Mouse (Mus musculus) hindbrain, embryonic 14.5 days (tissue): ENCODE data around the gene Hspa2. TPM values are rescaled to one million over a fixed set of nuclear protein-coding genes. Genes with fewer than 3 reads are reported as not detected.

Source experiments
- ATAC-seq: fragments of 200-750 bp; cut with Nextera tagmentation; 2 replicates; pipeline ENCODE4 v1.8.0; 2017; ENCODE audit warnings: moderate number of reproducible peaks, mild to moderate bottlenecking, moderate TSS enrichment, moderate library complexity; ENCODE audit not compliant: low FRiP score
- DNase-seq: peaks from one replicate; pipeline ENCODE4 v3.0.0-alpha.2; 2015; ENCODE audit warnings: low spot score
- H3K27ac ChIP-seq: fragments of 300-500 bp; sonication (generic); 2 replicates; pipeline ENCODE4 v1.5.1; 2014; ENCODE audit warnings: mild to moderate bottlenecking, moderate library complexity
- H3K27me3 ChIP-seq: fragments of 300-500 bp; sonication (generic); 2 replicates; pipeline ENCODE4 v1.6.1; 2014; ENCODE audit warnings: mild to moderate bottlenecking, low read length, mixed read lengths; ENCODE audit not compliant: control insufficient read depth, insufficient read depth
- H3K36me3 ChIP-seq: fragments of 300-500 bp; sonication (generic); replicated peaks from 2 replicates; pipeline ENCODE4 v1.6.1; 2014; ENCODE audit not compliant: control insufficient read depth, insufficient read depth
- H3K4me1 ChIP-seq: fragments of 300-500 bp; sonication (generic); replicated peaks from 2 replicates; pipeline ENCODE4 v1.6.1; 2014; ENCODE audit warnings: antibody characterized with exemption, low read length, mixed read lengths; ENCODE audit not compliant: control insufficient read depth, insufficient read depth
- H3K4me2 ChIP-seq: fragments of 300-500 bp; sonication (generic); replicated peaks from 2 replicates; pipeline ENCODE4 v1.6.1; 2014; ENCODE audit warnings: mild to moderate bottlenecking, moderate library complexity
- H3K4me3 ChIP-seq: fragments of 300-500 bp; sonication (generic); replicated peaks from 2 replicates; pipeline ENCODE4 v1.5.1; 2014; ENCODE audit warnings: mild to moderate bottlenecking, low read length
- H3K9ac ChIP-seq: fragments of 300-500 bp; sonication (generic); 2 replicates; pipeline ENCODE4 v1.6.1; 2014
- H3K9me3 ChIP-seq: fragments of 300-500 bp; sonication (generic); 2 replicates; pipeline ENCODE4 v1.6.1; 2016; ENCODE audit warnings: low read length; ENCODE audit not compliant: control insufficient read depth
- WGBS: fragments of 180-500 bp; shearing (Covaris S2); extraction: QIAGEN DNeasy Blood & Tissue Kit; methylation state at CpG from one replicate; pipeline ENCODE4 v1.1.7; 2014; 5-methylcytosine and 5-hydroxymethylcytosine counted together
- polyA plus RNA-seq: library from polyadenylated mRNA; unstranded; fragments of >200 nt; fragmentation: Nextera tagmentation; extraction: Ambion mirVana; gene quantifications from 2 replicates; pipeline ENCODE4 v1.2.1, GENCODE M21; 2014

Hspa2 gene
- polyA plus RNA-seq, 1 experiment from 2014 or later, result 6.4 TPM

GRCm38 (mm10) chr12:76417433-76417854, 13.5 kb downstream of the Hspa2 start, which contains the start of gene Ppp1r36:
TSS of gene Ppp1r36 (plus strand) at chr12:76417538.
- no peaks in the 10 kb centered on the region for H3K36me3 ChIP-seq
- no peak for ATAC-seq
- H3K4me3 ChIP-seq, result peak within 1 kb of the TSS; percentile 31
- H3K9me3 ChIP-seq, result 0 out of 2 replicates have a peak, but pooled peaks cover 4% of the 10 kb centered on the region
- under 1% methylated on average over 37 of the region's 37 CpGs for WGBS
- no peaks in the 10 kb centered on the region for H3K4me1 ChIP-seq
- H3K4me2 ChIP-seq, result peak within 1 kb of the TSS; percentile 57
- H3K27me3 ChIP-seq, result peaks cover 20% of the 10 kb centered on the region; the same call in 1 of the 2 replicates
- no peak for DNase-seq
- no peak within 1 kb of the TSS for H3K9ac ChIP-seq
- H3K27ac ChIP-seq, result no peak within 1 kb of the TSS

DNA sequence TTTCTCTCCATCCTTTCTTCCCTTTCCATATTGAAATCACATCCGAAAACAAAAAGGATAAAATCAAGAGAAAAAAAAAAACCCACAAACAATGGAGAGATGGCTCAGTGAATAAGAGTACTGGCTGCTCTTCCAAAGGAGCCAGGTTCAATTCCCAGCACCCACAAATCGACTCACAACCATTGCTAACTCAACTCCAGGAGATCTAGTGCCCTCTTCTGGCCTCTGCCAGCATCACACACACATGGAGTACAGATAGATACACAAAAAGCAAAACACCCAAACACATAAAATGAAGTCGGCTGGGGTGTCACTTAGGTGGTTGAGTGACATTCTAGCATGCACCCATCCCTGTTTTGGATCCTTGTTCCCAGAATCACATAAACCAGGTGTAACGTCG, 14.4 kb downstream of the Hspa2 start:
- no peak overlapping the region for H3K4me2 ChIP-seq
- H3K4me3 ChIP-seq, result no peak overlapping the region
- H3K27ac ChIP-seq, result no peak overlapping the region
- ATAC-seq, result no peak
- no peaks in the 10 kb centered on the region for H3K4me1 ChIP-seq
- H3K27me3 ChIP-seq, result peaks cover 20% of the 10 kb centered on the region; the same call in 1 of the 2 replicates
- 0 out of 2 replicates have a peak, but pooled peaks cover 4% of the 10 kb centered on the region for H3K9me3 ChIP-seq
- no peaks in the 10 kb centered on the region for H3K36me3 ChIP-seq
- DNase-seq, result no peak
- no peak overlapping the region for H3K9ac ChIP-seq
- 93% methylated on average over 5 of the region's 5 CpGs for WGBS

GRCm38 (mm10) chr12:76425256-76425655, 21.3 kb downstream of the Hspa2 start:
- H3K9me3 ChIP-seq, result no peaks in the 10 kb centered on the region
- H3K9ac ChIP-seq, result no peak overlapping the region
- no peak overlapping the region for H3K27ac ChIP-seq
- 94% methylated on average over 3 of the region's 3 CpGs for WGBS
- no peak overlapping the region for H3K4me2 ChIP-seq
- H3K36me3 ChIP-seq, result no peaks in the 10 kb centered on the region
- no peaks in the 10 kb centered on the region for H3K27me3 ChIP-seq
- ATAC-seq, result no peak
- H3K4me3 ChIP-seq, result no peak overlapping the region
- DNase-seq, result no peak
- H3K4me1 ChIP-seq, result no peaks in the 10 kb centered on the region

DNA sequence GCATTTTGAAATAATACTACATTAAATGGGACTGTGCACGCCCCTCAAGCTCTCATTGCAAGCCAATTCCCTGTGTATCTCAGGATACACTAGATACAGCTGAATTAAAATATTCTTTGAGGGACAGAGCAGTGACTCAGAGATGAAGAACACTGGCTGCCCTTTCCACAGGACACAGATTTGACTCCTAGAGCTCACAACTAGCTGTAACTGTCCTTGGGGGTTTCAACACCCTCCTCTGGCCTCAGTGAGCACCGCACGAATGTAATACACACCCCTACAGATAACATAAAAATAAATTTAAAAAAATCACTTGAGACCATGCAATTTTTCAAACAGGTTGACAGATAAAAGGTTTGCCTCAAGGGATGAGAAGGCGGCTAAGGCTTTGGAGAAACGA, 23.6 kb downstream of the Hspa2 start:
- H3K36me3 ChIP-seq, result no peaks in the 10 kb centered on the region
- H3K4me3 ChIP-seq, result no peak overlapping the region
- H3K9ac ChIP-seq, result no peak overlapping the region
- H3K27me3 ChIP-seq, result no peaks in the 10 kb centered on the region
- no peaks in the 10 kb centered on the region for H3K9me3 ChIP-seq
- no peak overlapping the region for H3K27ac ChIP-seq
- WGBS, result 64% methylated on average over 5 of the region's 5 CpGs
- H3K4me1 ChIP-seq, result no peaks in the 10 kb centered on the region
- ATAC-seq (no peak), DNase-seq (no peak)
- no peak overlapping the region for H3K4me2 ChIP-seq

GRCm38 (mm10) chr12:76430879-76431406, 27.0 kb downstream of the Hspa2 start:
- H3K27me3 ChIP-seq, result 0 out of 2 replicates have a peak, but pooled peaks cover 11% of the 10 kb centered on the region
- no peaks in the 10 kb centered on the region for H3K9me3 ChIP-seq
- no peaks in the 10 kb centered on the region; the same call in 1 of the 2 replicates for H3K4me1 ChIP-seq
- no peak for ATAC-seq
- no peak for DNase-seq
- H3K36me3 ChIP-seq, result no peaks in the 10 kb centered on the region
- H3K27ac ChIP-seq, result no peak overlapping the region
- H3K4me2 ChIP-seq, result no peak overlapping the region
- WGBS, result 62% methylated on average over 5 of the region's 5 CpGs
- no peak overlapping the region for H3K4me3 ChIP-seq
- no peak overlapping the region for H3K9ac ChIP-seq

DNA sequence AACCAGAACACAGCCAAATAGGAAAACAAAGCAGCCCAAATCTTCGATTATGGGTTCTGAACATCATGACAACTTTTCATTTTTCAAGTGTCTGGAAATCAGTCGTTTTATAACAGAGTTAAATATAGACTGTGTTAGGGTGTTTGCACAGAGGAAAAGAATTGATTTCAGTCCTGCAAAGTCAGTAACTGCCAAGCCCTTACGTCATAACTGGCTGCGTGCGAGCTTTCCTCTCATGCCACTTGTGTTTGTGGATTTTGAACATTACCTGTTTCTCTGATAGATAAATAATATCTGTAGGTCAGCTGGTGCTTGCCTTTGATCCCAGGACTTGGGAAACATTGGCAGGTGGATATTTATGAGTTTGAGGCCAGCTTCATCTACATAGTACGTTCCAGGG, 27.5 kb downstream of the Hspa2 start:
- no peak overlapping the region for H3K4me3 ChIP-seq
- no peak overlapping the region for H3K9ac ChIP-seq
- no peaks in the 10 kb centered on the region for H3K9me3 ChIP-seq
- H3K4me2 ChIP-seq, result no peak overlapping the region
- no peaks in the 10 kb centered on the region for H3K36me3 ChIP-seq
- no peaks in the 10 kb centered on the region; the same call in 1 of the 2 replicates for H3K4me1 ChIP-seq
- WGBS, result 89% methylated on average over 6 of the region's 6 CpGs
- H3K27ac ChIP-seq, result no peak overlapping the region
- no peak for DNase-seq
- H3K27me3 ChIP-seq, result 0 out of 2 replicates have a peak, but pooled peaks cover 11% of the 10 kb centered on the region
- no peak for ATAC-seq

DNA sequence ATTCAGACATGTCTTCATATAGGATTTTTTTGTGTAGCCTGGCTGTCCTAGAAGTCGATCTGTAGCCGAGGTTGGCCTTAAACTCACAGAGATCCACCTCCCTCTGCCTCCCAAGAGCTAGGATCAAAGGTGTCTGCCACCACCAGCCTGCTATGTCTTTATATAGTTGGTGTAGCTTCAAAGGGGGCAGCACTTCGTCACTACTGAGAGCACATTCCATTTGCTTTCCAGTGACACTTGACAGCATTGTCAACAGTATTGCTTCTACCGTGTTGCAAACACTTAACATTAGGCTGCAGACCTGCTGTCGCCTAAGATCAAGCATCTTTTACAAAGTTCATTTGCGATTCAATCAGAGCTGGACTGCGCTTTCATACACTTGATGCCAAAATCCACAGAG, 30.1 kb downstream of the Hspa2 start:
- H3K9ac ChIP-seq, result no peak overlapping the region
- H3K4me2 ChIP-seq, result no peak overlapping the region
- no peaks in the 10 kb centered on the region; the same call in 1 of the 2 replicates for H3K4me1 ChIP-seq
- WGBS, result 39% methylated on average over 7 of the region's 7 CpGs
- ATAC-seq (no peak), DNase-seq (no peak)
- no peak overlapping the region for H3K4me3 ChIP-seq
- no peaks in the 10 kb centered on the region for H3K9me3 ChIP-seq
- 0 out of 2 replicates have a peak, but pooled peaks cover 11% of the 10 kb centered on the region for H3K27me3 ChIP-seq
- no peak overlapping the region for H3K27ac ChIP-seq
- no peaks in the 10 kb centered on the region for H3K36me3 ChIP-seq

DNA sequence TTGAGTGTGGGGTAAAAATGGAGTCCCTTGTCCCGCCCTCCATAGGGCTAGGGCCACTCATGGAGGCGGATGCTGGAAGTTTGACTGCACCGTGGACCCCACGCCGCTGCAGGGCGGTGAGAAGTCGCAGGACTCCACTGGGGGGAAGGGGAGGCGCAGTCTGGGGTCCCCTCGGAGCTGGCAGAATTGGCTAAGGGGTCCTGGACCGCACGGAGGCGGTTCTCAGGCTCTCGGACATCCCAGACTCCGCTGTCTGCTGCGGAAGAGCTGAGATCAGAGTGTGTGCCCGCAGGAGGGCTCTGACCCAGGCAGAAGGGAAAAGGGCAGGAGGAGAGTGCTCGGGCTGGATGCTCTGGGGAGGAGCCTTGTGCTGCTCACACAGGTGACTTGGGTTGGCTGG, 31.1 kb downstream of the Hspa2 start:
- 2% methylated on average over 17 of the region's 17 CpGs for WGBS
- no peak for ATAC-seq

DNA sequence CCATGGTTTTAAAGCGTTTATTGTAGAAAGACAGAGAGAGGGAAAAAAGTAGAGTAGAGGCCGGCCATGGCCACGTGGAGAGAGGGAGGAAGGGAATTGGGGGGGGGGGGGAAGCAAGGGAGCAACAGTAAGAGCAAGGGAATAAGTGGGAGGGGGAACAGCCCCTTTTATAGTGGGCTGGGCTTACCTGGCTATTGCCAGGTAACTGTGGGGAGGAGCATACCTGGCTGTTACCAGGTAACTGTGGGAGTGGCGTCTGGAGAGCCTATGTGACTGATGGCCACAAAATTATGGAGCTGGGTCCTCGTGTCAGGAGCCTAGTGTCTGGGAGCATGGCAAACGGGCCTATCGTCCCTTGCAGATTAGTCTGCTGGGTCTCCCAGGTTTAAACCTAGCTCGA, 31.6 kb downstream of the Hspa2 start:
- Histone ChIP-seq H3K4me1 (no peaks in the 10 kb centered on the region; the same call in 1 of the 2 replicates), H3K27ac (no peak overlapping the region), H3K4me2 (peak overlapping the region; percentile 46; the same call in 1 of the 2 replicates), H3K4me3 (no peak overlapping the region), H3K9ac (no peak overlapping the region), H3K27me3 (0 out of 2 replicates have a peak, but pooled peaks cover 11% of the 10 kb centered on the region), H3K9me3 (no peaks in the 10 kb centered on the region), H3K36me3 (no peaks in the 10 kb centered on the region)
- WGBS, result 43% methylated on average over 8 of the region's 8 CpGs
- DNase-seq, result no peak
- ATAC-seq, result no peak

More for the DNA sequence above, 31.1 kb downstream of the Hspa2 start:
- peak overlapping the region; percentile 46 for H3K4me2 ChIP-seq
- no peaks in the 10 kb centered on the region for H3K9me3 ChIP-seq
- 0 out of 2 replicates have a peak overlapping the region, but pooled peaks have one; percentile 33 for H3K9ac ChIP-seq
- DNase-seq, result no peak
- 0 out of 2 replicates have a peak, but pooled peaks cover 11% of the 10 kb centered on the region for H3K27me3 ChIP-seq
- H3K27ac ChIP-seq, result no peak overlapping the region
- H3K36me3 ChIP-seq, result no peaks in the 10 kb centered on the region
- H3K4me1 ChIP-seq, result no peaks in the 10 kb centered on the region; the same call in 1 of the 2 replicates
- H3K4me3 ChIP-seq, result no peak overlapping the region; the same call in 1 of the 2 replicates
